Mouse (Mus musculus): ENCODE results near the gene Unc80. TPM values are rescaled to one million over a fixed set of nuclear protein-coding genes. Genes with fewer than 3 reads are reported as not detected.

Unc80 gene
- 6.3 and 7.6 TPM in 2 replicates for polyA plus RNA-seq (2014; fragmentation: Nextera tagmentation; extraction: Ambion mirVana)

DNA sequence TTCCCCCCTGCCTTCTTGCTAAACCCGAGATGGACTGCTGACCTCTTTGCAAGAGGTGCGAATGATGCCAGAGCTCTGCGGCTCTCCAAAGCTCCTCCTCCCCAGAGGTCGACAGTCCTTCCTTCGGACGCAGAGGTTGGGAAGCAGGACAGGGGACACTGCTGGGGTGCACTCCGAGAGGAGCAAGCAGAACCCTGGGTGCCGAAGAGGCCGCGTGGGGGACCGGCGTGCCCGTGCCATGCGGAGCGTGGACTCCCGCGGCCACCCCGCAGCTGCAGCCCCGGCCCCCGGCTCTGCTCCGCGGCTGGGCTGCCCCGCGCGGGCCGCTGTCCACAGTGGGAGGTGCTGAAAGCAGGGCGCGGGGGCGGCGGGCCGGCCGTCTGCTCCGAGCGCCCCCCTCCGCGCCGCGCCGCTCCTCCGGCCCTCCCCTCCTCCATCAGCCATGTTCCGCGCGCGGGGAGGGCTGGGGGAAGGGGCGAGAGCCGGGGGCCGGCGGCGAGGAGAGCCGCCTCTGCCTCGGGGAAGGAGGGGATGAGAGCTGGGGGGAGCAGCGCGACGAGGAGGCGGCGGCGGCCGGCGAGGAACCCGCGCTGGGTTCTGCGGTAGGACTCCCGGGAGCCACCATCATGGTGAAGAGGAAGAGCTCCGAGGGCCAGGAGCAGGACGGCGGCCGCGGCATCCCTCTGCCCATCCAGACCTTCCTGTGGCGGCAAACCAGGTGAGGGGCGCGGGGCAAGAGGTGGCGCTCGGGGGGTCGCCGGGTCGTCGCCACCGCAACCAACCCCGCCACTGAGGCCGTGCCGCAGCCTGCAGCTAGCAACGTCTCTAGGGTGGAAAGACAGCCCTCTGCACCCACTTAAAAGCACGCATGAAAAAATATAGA, at the start of gene Unc80:
TSS of gene Unc80 (plus strand) at position 547 of the 883 bp plus-strand sequence.
- 0 out of 2 replicates have a peak, but pooled peaks cover 3% of the 10 kb centered on the region for H3K4me1 ChIP-seq (ENCODE audit: control insufficient read depth, insufficient read depth, low read length)
- H3K27ac ChIP-seq (replicated peaks; ENCODE audit: low read depth, low read length) = peak within 1 kb of the TSS; percentile 70
- WGBS = under 1% methylated on average over 78 of the region's 83 CpGs
- no peaks in the 10 kb centered on the region for H3K36me3 ChIP-seq (ENCODE audit: control insufficient read depth, insufficient read depth, low read length)
- H3K9me3 ChIP-seq (ENCODE audit: control insufficient read depth, low read length) = no peaks in the 10 kb centered on the region
- H3K4me3 ChIP-seq (replicated peaks; ENCODE audit: low read depth, low read length) = peak within 1 kb of the TSS; percentile 70
- ATAC-seq (ENCODE audit: low FRiP score, low TSS enrichment) (peak; percentile 92), DNase-seq (peak; percentile 78)
- H3K27me3 ChIP-seq (ENCODE audit: control insufficient read depth, insufficient read depth, low read length) = no peaks in the 10 kb centered on the region
- peak within 1 kb of the TSS; percentile 80 for H3K9ac ChIP-seq (replicated peaks; ENCODE audit: low read length)
- H3K4me2 ChIP-seq (ENCODE audit: low read length) = peak within 1 kb of the TSS; percentile 76

DNA sequence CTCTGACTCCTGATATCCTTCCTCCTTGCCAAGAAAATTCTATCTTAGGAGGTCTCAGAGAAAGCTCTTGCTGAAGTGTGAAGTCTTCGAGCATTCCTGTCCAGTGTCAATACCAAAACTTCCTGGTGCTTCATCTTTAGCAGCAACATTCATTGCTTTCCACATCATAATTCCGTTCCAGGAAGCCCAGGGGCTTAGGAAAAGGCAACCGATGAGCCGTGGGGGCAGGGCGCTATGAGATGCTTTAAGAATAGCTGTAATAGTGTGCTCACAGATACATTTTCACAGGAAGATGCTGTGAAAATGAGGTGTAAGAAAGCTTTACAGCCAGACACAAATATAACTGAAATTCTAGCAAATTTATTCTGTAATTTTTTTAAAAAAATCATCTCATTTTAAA, 42.1 kb upstream of the Unc80 start:
- H3K4me1 ChIP-seq (ENCODE audit: control insufficient read depth, insufficient read depth, low read length) = no peaks in the 10 kb centered on the region
- H3K9ac ChIP-seq (replicated peaks; ENCODE audit: low read length) = no peak overlapping the region
- DNase-seq = no peak
- 94% methylated on average over 5 of the region's 5 CpGs for WGBS
- H3K4me2 ChIP-seq (ENCODE audit: low read length) = no peak overlapping the region
- peaks cover 81% of the 10 kb centered on the region for H3K36me3 ChIP-seq (ENCODE audit: control insufficient read depth, insufficient read depth, low read length)
- H3K9me3 ChIP-seq (ENCODE audit: control insufficient read depth, low read length) = no peaks in the 10 kb centered on the region
- H3K4me3 ChIP-seq (replicated peaks; ENCODE audit: low read depth, low read length) = no peak overlapping the region
- no peak for ATAC-seq (ENCODE audit: low FRiP score, low TSS enrichment)
- no peak overlapping the region for H3K27ac ChIP-seq (replicated peaks; ENCODE audit: low read depth, low read length)
- no peaks in the 10 kb centered on the region for H3K27me3 ChIP-seq (ENCODE audit: control insufficient read depth, insufficient read depth, low read length)

DNA sequence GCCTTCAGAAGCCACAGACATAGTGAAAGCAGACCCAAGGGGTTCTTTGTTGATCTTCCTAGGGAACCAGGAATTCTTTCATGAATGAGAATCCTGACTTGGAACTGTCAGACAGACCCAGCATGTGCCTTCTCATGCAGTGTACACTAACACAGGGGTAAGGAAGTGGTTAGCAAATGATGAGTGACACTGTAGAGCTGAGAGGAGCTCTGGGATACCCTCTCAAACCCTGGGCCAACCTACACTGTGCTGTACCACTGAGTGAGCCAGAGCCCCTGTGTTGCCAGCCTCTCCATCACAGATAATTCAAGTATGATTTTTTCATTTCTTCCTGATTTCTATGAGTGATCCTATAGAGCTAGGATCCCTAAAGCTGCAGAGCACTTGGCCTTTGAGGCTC, 37.2 kb upstream of the Unc80 start:
- H3K9ac ChIP-seq (replicated peaks; ENCODE audit: low read length) = no peak overlapping the region
- no peaks in the 10 kb centered on the region for H3K9me3 ChIP-seq (ENCODE audit: control insufficient read depth, low read length)
- H3K4me3 ChIP-seq (replicated peaks; ENCODE audit: low read depth, low read length) = no peak overlapping the region
- H3K27ac ChIP-seq (replicated peaks; ENCODE audit: low read depth, low read length) = no peak overlapping the region
- H3K4me1 ChIP-seq (ENCODE audit: control insufficient read depth, insufficient read depth, low read length) = no peaks in the 10 kb centered on the region
- ATAC-seq (ENCODE audit: low FRiP score, low TSS enrichment) = no peak
- no peaks in the 10 kb centered on the region for H3K27me3 ChIP-seq (ENCODE audit: control insufficient read depth, insufficient read depth, low read length)
- no peak for DNase-seq
- H3K4me2 ChIP-seq (ENCODE audit: low read length) = no peak overlapping the region
- H3K36me3 ChIP-seq (ENCODE audit: control insufficient read depth, insufficient read depth, low read length) = peaks cover 73% of the 10 kb centered on the region

DNA sequence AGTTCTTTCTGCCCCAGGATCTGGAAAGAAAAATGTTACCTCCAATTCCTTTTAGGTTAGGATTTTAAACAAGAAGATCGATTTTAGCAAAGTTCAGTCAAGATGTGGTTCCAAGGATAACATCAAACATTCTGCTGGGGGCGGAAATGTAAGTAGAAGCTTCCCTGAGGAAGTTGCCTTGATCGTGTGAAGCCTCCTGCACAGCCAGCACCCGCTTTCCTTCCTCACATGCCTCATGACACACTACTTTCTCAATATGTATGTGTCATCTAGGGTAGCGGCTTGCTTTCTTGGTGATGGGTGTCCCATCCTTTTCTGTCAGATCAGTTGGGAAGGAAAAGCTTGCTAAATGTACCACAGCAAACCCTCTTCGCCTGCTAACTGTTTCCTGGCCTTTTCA, 36.7 kb upstream of the Unc80 start:
- Histone ChIP-seq H3K36me3 (ENCODE audit: control insufficient read depth, insufficient read depth, low read length) (peaks cover 71% of the 10 kb centered on the region), H3K9ac (replicated peaks; ENCODE audit: low read length) (no peak overlapping the region), H3K27ac (replicated peaks; ENCODE audit: low read depth, low read length) (no peak overlapping the region), H3K9me3 (ENCODE audit: control insufficient read depth, low read length) (no peaks in the 10 kb centered on the region), H3K4me1 (ENCODE audit: control insufficient read depth, insufficient read depth, low read length) (no peaks in the 10 kb centered on the region), H3K4me3 (replicated peaks; ENCODE audit: low read depth, low read length) (no peak overlapping the region), H3K4me2 (ENCODE audit: low read length) (no peak overlapping the region), H3K27me3 (ENCODE audit: control insufficient read depth, insufficient read depth, low read length) (no peaks in the 10 kb centered on the region)
- DNase-seq (no peak), ATAC-seq (ENCODE audit: low FRiP score, low TSS enrichment) (no peak)
- WGBS = 92% methylated on average over 6 of the region's 6 CpGs

DNA sequence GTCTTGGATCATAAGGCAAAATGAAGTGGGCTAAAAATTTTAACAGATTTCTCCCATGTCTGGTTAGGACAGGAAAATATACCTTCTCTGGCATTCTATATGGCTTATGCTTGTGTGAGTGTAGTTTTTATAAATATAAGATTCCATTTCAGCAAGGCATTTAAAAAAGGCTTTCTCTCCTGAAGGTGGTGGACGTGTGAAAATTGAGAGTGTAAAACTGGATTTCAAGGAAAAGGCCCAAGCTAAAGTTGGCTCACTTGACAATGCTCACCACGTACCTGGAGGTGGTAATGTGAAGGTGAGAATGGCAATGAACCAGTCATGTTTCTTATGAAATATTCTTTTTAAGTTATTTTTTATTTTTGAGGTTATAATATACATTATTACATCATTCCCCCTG, 30.1 kb upstream of the Unc80 start:
- H3K4me3 ChIP-seq (replicated peaks; ENCODE audit: low read depth, low read length) = no peak overlapping the region
- ATAC-seq (ENCODE audit: low FRiP score, low TSS enrichment) (no peak), DNase-seq (no peak)
- no peaks in the 10 kb centered on the region for H3K27me3 ChIP-seq (ENCODE audit: control insufficient read depth, insufficient read depth, low read length)
- H3K4me2 ChIP-seq (ENCODE audit: low read length) = no peak overlapping the region
- peaks cover 72% of the 10 kb centered on the region for H3K36me3 ChIP-seq (ENCODE audit: control insufficient read depth, insufficient read depth, low read length)
- H3K9me3 ChIP-seq (ENCODE audit: control insufficient read depth, low read length) = no peaks in the 10 kb centered on the region
- H3K27ac ChIP-seq (replicated peaks; ENCODE audit: low read depth, low read length) = no peak overlapping the region
- WGBS = 87% methylated on average over 2 of the region's 2 CpGs
- H3K4me1 ChIP-seq (ENCODE audit: control insufficient read depth, insufficient read depth, low read length) = no peaks in the 10 kb centered on the region
- no peak overlapping the region for H3K9ac ChIP-seq (replicated peaks; ENCODE audit: low read length)

DNA sequence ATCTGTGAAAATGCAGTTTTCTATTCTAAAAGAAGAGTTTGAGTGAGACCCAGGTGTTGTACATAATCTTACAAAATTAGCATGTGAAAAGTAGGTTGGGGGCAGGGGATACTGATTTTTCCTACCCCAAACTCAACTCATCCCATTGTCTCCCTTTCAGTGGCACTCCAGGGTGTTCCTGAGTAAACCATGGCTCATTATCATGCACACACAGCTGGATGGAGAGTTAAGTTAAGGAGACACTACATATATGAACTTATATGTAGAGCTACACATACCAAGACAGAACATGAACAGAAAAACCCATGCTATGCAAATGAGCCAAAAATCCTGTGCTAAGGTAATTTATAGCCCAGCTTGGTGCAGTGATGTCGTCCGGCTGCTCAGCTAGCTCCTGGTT, 25.2 kb upstream of the Unc80 start:
- no peaks in the 10 kb centered on the region for H3K4me1 ChIP-seq (ENCODE audit: control insufficient read depth, insufficient read depth, low read length)
- no peaks in the 10 kb centered on the region for H3K9me3 ChIP-seq (ENCODE audit: control insufficient read depth, low read length)
- H3K27me3 ChIP-seq (ENCODE audit: control insufficient read depth, insufficient read depth, low read length) = no peaks in the 10 kb centered on the region
- H3K36me3 ChIP-seq (ENCODE audit: control insufficient read depth, insufficient read depth, low read length) = peaks cover 52% of the 10 kb centered on the region
- H3K27ac ChIP-seq (replicated peaks; ENCODE audit: low read depth, low read length) = no peak overlapping the region
- ATAC-seq (ENCODE audit: low FRiP score, low TSS enrichment) = no peak
- no peak overlapping the region for H3K4me3 ChIP-seq (replicated peaks; ENCODE audit: low read depth, low read length)
- no peak overlapping the region for H3K9ac ChIP-seq (replicated peaks; ENCODE audit: low read length)
- 72% methylated on average over 2 of the region's 2 CpGs for WGBS
- DNase-seq = no peak
- H3K4me2 ChIP-seq (ENCODE audit: low read length) = no peak overlapping the region

DNA sequence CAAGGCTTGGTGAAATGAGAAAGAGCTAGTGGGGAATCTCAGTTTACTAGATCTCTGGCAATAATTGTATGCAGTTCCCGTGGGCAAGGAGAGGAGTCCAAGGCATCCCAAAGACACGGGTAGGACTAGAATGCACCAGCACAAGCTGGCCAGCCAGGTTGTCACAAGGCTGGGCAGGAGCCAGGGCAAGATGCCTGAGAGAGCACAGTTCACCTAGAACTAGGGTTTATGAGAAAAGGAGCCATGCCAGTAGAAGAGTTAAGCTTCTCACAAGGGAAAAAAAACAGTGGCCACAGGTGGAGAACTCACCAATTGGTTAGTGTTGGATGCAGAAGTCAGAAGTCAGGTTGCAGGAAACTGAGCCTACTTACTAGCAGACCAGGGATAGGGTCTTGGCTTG, 18.7 kb upstream of the Unc80 start:
- no peaks in the 10 kb centered on the region for H3K9me3 ChIP-seq (ENCODE audit: control insufficient read depth, low read length)
- H3K36me3 ChIP-seq (ENCODE audit: control insufficient read depth, insufficient read depth, low read length) = no peaks in the 10 kb centered on the region
- no peak overlapping the region for H3K9ac ChIP-seq (replicated peaks; ENCODE audit: low read length)
- no peaks in the 10 kb centered on the region for H3K27me3 ChIP-seq (ENCODE audit: control insufficient read depth, insufficient read depth, low read length)
- no peak overlapping the region for H3K27ac ChIP-seq (replicated peaks; ENCODE audit: low read depth, low read length)
- no peak for DNase-seq
- no peaks in the 10 kb centered on the region for H3K4me1 ChIP-seq (ENCODE audit: control insufficient read depth, insufficient read depth, low read length)
- H3K4me3 ChIP-seq (replicated peaks; ENCODE audit: low read depth, low read length) = no peak overlapping the region
- 70% methylated on average over 2 of the region's 2 CpGs for WGBS
- no peak overlapping the region for H3K4me2 ChIP-seq (ENCODE audit: low read length)
- ATAC-seq (ENCODE audit: low FRiP score, low TSS enrichment) = no peak

DNA sequence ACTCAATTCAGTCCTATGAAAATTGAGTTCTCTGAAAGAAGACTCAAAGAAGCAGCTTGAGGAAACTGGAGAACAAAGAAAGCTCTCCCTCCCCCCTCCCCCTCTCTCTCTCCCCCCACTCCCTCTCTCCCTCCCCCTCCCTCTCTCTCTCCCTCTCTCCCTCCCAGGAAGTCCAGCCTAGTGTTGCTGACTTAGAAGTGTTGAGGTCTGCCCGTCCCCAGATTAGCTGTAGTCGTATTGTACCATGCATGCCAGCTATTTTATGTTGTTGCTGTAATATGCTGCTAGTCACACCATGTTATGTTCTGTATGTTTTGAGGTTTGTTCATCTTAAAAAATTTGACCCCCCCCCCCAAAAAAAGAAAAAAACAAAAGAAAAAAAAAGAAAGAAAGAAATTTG, 11.6 kb upstream of the Unc80 start:
- no peak overlapping the region for H3K4me3 ChIP-seq (replicated peaks; ENCODE audit: low read depth, low read length)
- no peak for ATAC-seq (ENCODE audit: low FRiP score, low TSS enrichment)
- no peak for DNase-seq
- no peaks in the 10 kb centered on the region for H3K27me3 ChIP-seq (ENCODE audit: control insufficient read depth, insufficient read depth, low read length)
- peaks cover 4% of the 10 kb centered on the region; the same call in 1 of the 2 replicates for H3K9me3 ChIP-seq (ENCODE audit: control insufficient read depth, low read length)
- no peak overlapping the region for H3K27ac ChIP-seq (replicated peaks; ENCODE audit: low read depth, low read length)
- no peaks in the 10 kb centered on the region for H3K4me1 ChIP-seq (ENCODE audit: control insufficient read depth, insufficient read depth, low read length)
- 5% methylated on average over 2 of the region's 2 CpGs for WGBS
- H3K36me3 ChIP-seq (ENCODE audit: control insufficient read depth, insufficient read depth, low read length) = no peaks in the 10 kb centered on the region
- no peak overlapping the region for H3K4me2 ChIP-seq (ENCODE audit: low read length)
- no peak overlapping the region for H3K9ac ChIP-seq (replicated peaks; ENCODE audit: low read length)

DNA sequence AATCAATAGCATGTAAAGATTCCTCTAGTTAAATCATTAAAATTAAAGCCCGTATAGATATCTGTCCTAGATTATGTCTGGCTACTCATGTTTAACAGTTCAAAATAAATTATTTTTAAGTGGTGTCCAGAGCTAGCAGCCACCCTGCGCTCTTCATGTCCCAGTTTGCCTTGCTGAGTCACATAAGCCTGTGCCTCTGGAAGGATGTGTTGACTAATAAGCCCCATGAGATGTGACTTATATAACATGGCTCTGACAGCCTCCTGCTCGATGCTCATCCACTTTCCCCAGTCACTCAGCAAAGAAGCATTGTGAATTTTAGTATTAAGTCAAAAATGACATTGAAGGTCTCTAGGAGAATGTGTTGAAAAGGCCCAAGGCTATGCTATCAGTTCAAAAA, 10.4 kb upstream of the Unc80 start:
- H3K4me1 ChIP-seq (ENCODE audit: control insufficient read depth, insufficient read depth, low read length) = no peaks in the 10 kb centered on the region
- H3K9me3 ChIP-seq (ENCODE audit: control insufficient read depth, low read length) = peaks cover 4% of the 10 kb centered on the region; the same call in 1 of the 2 replicates
- no peak overlapping the region for H3K4me2 ChIP-seq (ENCODE audit: low read length)
- H3K4me3 ChIP-seq (replicated peaks; ENCODE audit: low read depth, low read length) = no peak overlapping the region
- DNase-seq = no peak
- no peak overlapping the region for H3K27ac ChIP-seq (replicated peaks; ENCODE audit: low read depth, low read length)
- H3K36me3 ChIP-seq (ENCODE audit: control insufficient read depth, insufficient read depth, low read length) = no peaks in the 10 kb centered on the region
- WGBS = 63% methylated on average over 3 of the region's 3 CpGs
- no peak overlapping the region for H3K9ac ChIP-seq (replicated peaks; ENCODE audit: low read length)
- no peak for ATAC-seq (ENCODE audit: low FRiP score, low TSS enrichment)
- H3K27me3 ChIP-seq (ENCODE audit: control insufficient read depth, insufficient read depth, low read length) = no peaks in the 10 kb centered on the region

Measured in midbrain, embryonic 14.5 days (tissue).